Mouse (Mus musculus) erythroblast, embryonic 14.5 days (primary cell): ENCODE data around the gene Sctr. TPM values are rescaled to one million over a fixed set of nuclear protein-coding genes. Genes with fewer than 3 reads are reported as not detected.

Experiments
- H3K27me3 ChIP-seq: 2 replicates; pipeline ENCODE4 v1.6.1; 2012; ENCODE audit warnings: inconsistent platforms; ENCODE audit not compliant: control insufficient read depth
- H3K36me3 ChIP-seq: 2 replicates; pipeline ENCODE4 v1.6.1; 2012; ENCODE audit warnings: mild to moderate bottlenecking, inconsistent platforms; ENCODE audit not compliant: control insufficient read depth
- H3K4me1 ChIP-seq: 2 replicates; pipeline ENCODE4 v1.6.1; 2012; ENCODE audit warnings: inconsistent platforms; ENCODE audit not compliant: control insufficient read depth
- H3K4me3 ChIP-seq: replicated peaks from 2 replicates; pipeline ENCODE3; 2012; ENCODE audit warnings: moderate library complexity, mild to moderate bottlenecking, inconsistent platforms
- H3K9me3 ChIP-seq: 2 replicates; pipeline ENCODE4 v1.6.1; 2012; ENCODE audit warnings: low read length, inconsistent platforms, mixed read lengths; ENCODE audit not compliant: control insufficient read depth
- GATA1 ChIP-seq: IDR thresholded peaks from 2 replicates; pipeline ENCODE4 v1.6.1; 2012; ENCODE audit warnings: low read length, inconsistent platforms, mixed read lengths
- TAL1 ChIP-seq: IDR thresholded peaks from 3 replicates; pipeline ENCODE4 v1.6.1; 2012; ENCODE audit warnings: low read length, inconsistent platforms, mixed read lengths
- polyA plus RNA-seq: library from polyadenylated mRNA; stranded (reverse); fragments of >175 nt; gene quantifications from 2 replicates; pipeline ENCODE4 v1.2.3, GENCODE M21; 2012

The Sctr gene
- polyA plus RNA-seq, 1 experiment: not detected

DNA sequence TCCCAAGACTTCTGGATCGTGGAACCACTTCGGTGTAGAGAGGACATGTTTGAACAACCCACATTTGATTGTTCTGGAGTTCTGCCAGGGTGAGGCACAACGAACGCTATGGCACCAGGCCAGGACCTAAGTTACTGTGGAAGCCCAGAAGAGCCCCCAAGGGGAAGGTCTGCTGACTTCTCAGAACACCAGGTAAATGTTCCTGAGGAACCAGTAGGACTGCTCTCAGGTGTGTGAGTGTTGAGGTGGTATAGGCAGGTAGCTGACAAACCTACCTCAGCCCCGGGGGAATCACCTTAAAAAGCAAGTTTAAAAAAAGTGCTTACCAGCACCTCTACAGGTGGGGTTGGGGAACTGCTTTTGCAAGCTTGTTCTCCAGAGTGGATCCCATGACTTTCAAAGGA lies 98.9 kb downstream of the Sctr start:
- Histone ChIP-seq H3K4me3 (no peak overlapping the region), H3K36me3 (no peaks in the 10 kb centered on the region), H3K27me3 (no peaks in the 10 kb centered on the region), H3K4me1 (no peaks in the 10 kb centered on the region), H3K9me3 (no peaks in the 10 kb centered on the region)
- no peak for TF ChIP-seq GATA1

DNA sequence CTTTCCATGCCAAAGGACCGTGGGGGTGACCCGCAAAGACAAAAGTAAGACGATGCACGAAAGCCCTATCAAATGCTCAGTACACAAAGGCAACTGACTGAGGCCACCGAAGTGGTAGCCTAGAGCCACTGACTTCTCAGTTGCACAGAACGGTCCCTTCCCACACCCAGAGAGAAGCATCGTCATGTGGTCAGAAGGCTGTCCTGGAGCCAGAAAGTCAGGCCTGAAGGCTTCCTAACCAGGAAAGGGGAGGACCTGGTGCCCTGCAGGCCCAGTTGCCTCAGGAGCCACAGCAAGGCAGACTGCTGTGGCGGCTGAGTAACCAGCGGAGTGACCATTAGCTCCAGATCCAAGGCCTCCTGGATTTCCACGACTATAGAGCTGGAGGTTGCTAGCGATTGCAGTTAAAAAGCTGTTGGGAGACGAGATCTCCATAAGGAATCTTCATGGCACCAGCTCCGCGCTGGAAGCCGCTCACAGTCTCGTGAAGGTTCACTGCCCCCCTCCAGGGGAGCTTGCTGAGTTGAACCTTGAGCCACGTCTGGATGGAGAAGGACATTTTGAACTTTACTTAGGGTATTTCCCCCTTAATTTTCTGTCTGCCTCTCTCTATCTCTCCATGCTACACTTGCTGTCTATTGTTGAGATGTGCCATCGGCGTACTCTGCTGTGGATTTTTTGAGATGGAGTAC lies 103.2 kb downstream of the Sctr start:
- no peak for TF ChIP-seq GATA1
- TF ChIP-seq TAL1: no peak
- Histone ChIP-seq H3K36me3 (peaks cover 22% of the 10 kb centered on the region), H3K9me3 (peaks cover 8% of the 10 kb centered on the region), H3K27me3 (no peaks in the 10 kb centered on the region), H3K4me3 (no peak overlapping the region), H3K4me1 (peaks cover 2% of the 10 kb centered on the region; the same call in 1 of the 2 replicates)

DNA sequence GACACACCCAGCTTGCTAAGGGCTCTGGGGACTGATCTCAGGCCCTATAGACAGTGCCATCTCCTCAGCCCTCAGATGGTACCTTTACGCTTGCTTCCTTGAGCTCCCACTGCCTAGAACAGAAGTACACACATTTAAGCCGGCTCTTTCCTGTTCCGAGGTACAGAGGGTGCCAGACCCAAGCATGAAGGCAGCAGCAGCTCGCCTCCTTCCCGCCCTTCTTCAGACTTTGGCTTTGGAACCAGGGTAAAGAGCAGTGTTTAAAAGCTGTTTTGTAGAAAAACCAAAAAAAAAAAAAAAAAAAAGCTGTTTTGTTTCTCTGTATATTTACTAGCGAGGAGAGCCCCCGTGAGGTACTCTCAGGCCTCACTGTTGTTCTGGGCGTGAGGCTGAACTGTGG lies 105.1 kb downstream of the Sctr start:
- H3K4me1 ChIP-seq: peaks cover 2% of the 10 kb centered on the region; the same call in 1 of the 2 replicates
- peaks cover 36% of the 10 kb centered on the region for H3K36me3 ChIP-seq
- H3K4me3 ChIP-seq: no peak overlapping the region
- peaks cover 8% of the 10 kb centered on the region for H3K9me3 ChIP-seq
- no peaks in the 10 kb centered on the region for H3K27me3 ChIP-seq
- TF ChIP-seq GATA1 (no peak), TAL1 (no peak)

DNA sequence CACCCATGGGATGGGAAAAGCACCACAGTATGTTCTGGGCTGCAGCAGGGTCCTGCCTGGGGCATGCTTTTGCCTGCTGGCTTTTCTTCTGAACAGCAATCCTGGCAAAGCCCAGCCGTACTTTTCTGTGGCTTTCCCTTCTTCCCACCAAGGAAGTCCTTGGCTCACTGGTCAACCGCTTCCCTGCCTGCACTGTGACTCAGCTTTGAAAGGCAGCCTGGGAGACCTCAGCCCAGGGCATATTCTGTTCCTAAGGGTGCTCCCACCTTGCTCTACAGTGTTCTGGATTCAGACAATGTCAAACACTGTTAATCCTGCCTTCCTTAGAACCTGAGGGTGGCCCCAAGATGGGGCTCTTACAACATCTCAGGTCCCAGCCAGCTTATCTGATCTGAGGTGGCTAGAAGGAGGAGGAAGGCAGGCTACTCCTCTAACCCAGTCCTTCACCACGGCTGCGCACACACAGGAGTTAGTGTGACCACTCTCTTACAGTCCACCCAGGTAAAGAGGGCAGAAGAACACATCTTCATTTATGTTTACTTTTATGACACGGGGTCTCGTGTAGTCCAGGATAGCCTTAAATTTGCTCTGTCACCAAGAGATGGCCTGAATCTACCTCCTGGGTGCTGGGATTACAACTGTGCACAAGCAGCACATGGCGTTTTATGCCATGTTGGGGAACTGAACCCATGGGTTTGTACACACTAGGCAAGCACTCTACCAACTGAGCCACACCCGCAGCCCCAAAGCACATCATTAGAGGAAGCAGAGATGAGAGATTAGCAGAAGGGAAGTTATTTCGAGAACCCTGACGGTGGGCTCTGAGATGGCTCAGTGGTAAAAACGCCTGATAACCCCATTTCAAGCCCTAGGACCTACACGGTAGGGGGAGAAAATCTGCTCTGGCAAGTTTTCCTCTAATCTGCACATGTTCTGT lies 105.8 kb downstream of the Sctr start:
- Histone ChIP-seq H3K36me3 (peaks cover 36% of the 10 kb centered on the region), H3K9me3 (peaks cover 8% of the 10 kb centered on the region), H3K4me3 (no peak overlapping the region)

More for the DNA sequence above, 105.8 kb downstream of the Sctr start:
- no peak for TF ChIP-seq TAL1
- TF ChIP-seq GATA1: no peak
- no peaks in the 10 kb centered on the region for H3K27me3 ChIP-seq
- H3K4me1 ChIP-seq: peaks cover 2% of the 10 kb centered on the region; the same call in 1 of the 2 replicates

Other genes with a start within 250 kb of the Sctr start
- 0.14 and 0.22 TPM in 2 replicates for gene Ptpn4, start 169.3 kb upstream of the Sctr start, polyA plus RNA-seq
- 0.03 and 0.11 TPM in 2 replicates for gene Tmem177, start 93.7 kb upstream of the Sctr start, polyA plus RNA-seq
- gene Cfap221, start 9.7 kb upstream of the Sctr start, polyA plus RNA-seq: not detected in 2 replicates
- 0.07 and 0.08 TPM in 2 replicates for gene Tmem37, start 67.2 kb downstream of the Sctr start, polyA plus RNA-seq
- gene Dbi, start 114.2 kb downstream of the Sctr start, polyA plus RNA-seq: 0.37 and 0.79 TPM in 2 replicates
- 0.10 TPM in 1 of 2 replicates, not detected in the other for gene 3110009E18Rik, start 114.3 kb downstream of the Sctr start, polyA plus RNA-seq